Mouse (Mus musculus) lung, postnatal 36 days (tissue): ENCODE results near the gene Wnt7b.

Experiments used
- DNase-seq: peaks from one replicate; pipeline ENCODE4 v3.0.0; 2022; ENCODE audit warnings: mixed read lengths

Gene Wnt7b

GRCm38 (mm10) chr15:85600696-85601094, 18.4 kb upstream of the Wnt7b start:
- peak; percentile 40 for DNase-seq

- DNase-seq = peak; percentile 94
Measured at GRCm38 (mm10) chr15:85599887-85600695, 17.8 kb upstream of the Wnt7b start.

GRCm38 (mm10) chr15:85598984-85599886, 17.0 kb upstream of the Wnt7b start:
- peak; percentile 86 for DNase-seq

GRCm38 (mm10) chr15:85598443-85598842, 16.2 kb upstream of the Wnt7b start:
- DNase-seq = no peak

GRCm38 (mm10) chr15:85597403-85597802, 15.1 kb upstream of the Wnt7b start:
- peak; percentile 57 for DNase-seq

GRCm38 (mm10) chr15:85592674-85593073, 10.4 kb upstream of the Wnt7b start:
- no peak for DNase-seq

- no peak for DNase-seq
Measured at GRCm38 (mm10) chr15:85590831-85591230, 8.6 kb upstream of the Wnt7b start.

GRCm38 (mm10) chr15:85583504-85583903, 1.2 kb upstream of the Wnt7b start:
- DNase-seq = peak; percentile 75

- peak; percentile 82 for DNase-seq
Measured at GRCm38 (mm10) chr15:85583024-85583423, 751 bp upstream of the Wnt7b start.

GRCm38 (mm10) chr15:85581563-85582064, 659 bp downstream of the Wnt7b start:
- DNase-seq = peak; percentile 39

- no peak for DNase-seq
Measured at GRCm38 (mm10) chr15:85580934-85581562, 1.2 kb downstream of the Wnt7b start.

- peak; percentile 26 for DNase-seq
Measured at GRCm38 (mm10) chr15:85580483-85580882, 1.8 kb downstream of the Wnt7b start.

GRCm38 (mm10) chr15:85577583-85578460, 4.5 kb downstream of the Wnt7b start:
- DNase-seq = no peak

GRCm38 (mm10) chr15:85576511-85577440, 5.5 kb downstream of the Wnt7b start:
- no peak for DNase-seq

- DNase-seq = no peak
Measured at GRCm38 (mm10) chr15:85576110-85576509, 6.2 kb downstream of the Wnt7b start.

- no peak for DNase-seq
Measured at GRCm38 (mm10) chr15:85574558-85574957, 7.7 kb downstream of the Wnt7b start.

GRCm38 (mm10) chr15:85574086-85574485, 8.2 kb downstream of the Wnt7b start:
- DNase-seq = no peak

GRCm38 (mm10) chr15:85572619-85573254, 9.5 kb downstream of the Wnt7b start:
- no peak for DNase-seq

GRCm38 (mm10) chr15:85569995-85570734, 12.1 kb downstream of the Wnt7b start:
- DNase-seq = no peak
